ENCODE assay signal across 10 mouse cellular contexts in the genomic region with DNA sequence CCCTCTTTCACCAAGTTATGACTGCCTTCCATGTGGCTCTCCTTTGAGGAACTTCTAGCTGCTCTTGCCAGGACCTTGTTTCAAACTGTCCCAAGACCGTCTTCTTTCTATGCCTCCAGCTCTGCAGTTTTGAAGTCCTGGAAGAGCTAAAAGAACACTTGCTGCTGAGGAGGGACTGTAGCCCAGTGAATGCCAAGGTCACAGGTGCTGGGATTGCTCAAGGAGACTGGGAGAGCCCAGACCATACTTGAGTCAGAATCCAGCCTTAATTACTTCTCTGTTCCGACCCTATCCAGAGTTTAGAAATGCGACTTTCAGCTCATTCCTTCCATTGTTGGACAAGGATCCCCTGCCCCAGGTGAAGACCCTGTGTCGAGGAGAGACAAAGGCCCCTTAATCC. TPM values are rescaled to one million over a fixed set of nuclear protein-coding genes. Genes with fewer than 3 reads are reported as not detected.
A peak's percentile ranks its signal among the peaks of the same experiment; 100 is the strongest.
DNase-seq lines count a peak whose midpoint lies in the region; ATAC-seq and TF ChIP-seq lines count a peak whose summit lies in the region.
"Had no signal": no experiment of that assay in that cellular context is flagged by ENCODE, and none has a peak within 500 bp of the region (broad histone marks: within the 10 kb centered on the region; RNA-seq: fewer than 3 reads in every experiment).

No protein-coding gene starts in this region.

- peak overlapping the region; percentile 59; the same call in 1 of the 2 replicates for H3K4me3 ChIP-seq in heart, embryonic 12.5 days
- peak overlapping the region; percentile 88 for H3K4me3 ChIP-seq in bone marrow macrophage, adult 2 months (ENCODE audit: insufficient read depth, low read length)
- H3K4me3 ChIP-seq in hindbrain, embryonic 10.5 days = peak overlapping the region; percentile 70
- no peak overlapping the region for H3K4me3 ChIP-seq in liver, postnatal 0 days (ENCODE audit: low read depth, low read length)

- no peaks in the 10 kb centered on the region for H3K9me3 ChIP-seq in heart, embryonic 12.5 days (replicated peaks)
- H3K9me3 ChIP-seq in hindbrain, embryonic 10.5 days = no peaks in the 10 kb centered on the region
- H3K9me3 ChIP-seq in liver, postnatal 0 days (ENCODE audit: low read length) = no peaks in the 10 kb centered on the region

- TF ChIP-seq EP300 in liver, postnatal 0 days (IDR thresholded peaks at IDR 0.05; ENCODE audit: low read depth) = no peak

- H3K4me2 ChIP-seq in heart, embryonic 12.5 days = peak overlapping the region; percentile 96
- H3K4me2 ChIP-seq in liver, postnatal 0 days (ENCODE audit: low read depth, low read length) = peak overlapping the region; percentile 95

- no peak for ATAC-seq in heart, embryonic 12.5 days (ENCODE audit: insufficient number of reproducible peaks, low FRiP score)
- ATAC-seq in liver, postnatal 0 days = no peak

- TF ChIP-seq POLR2A in bone marrow macrophage, adult 2 months (IDR thresholded peaks at IDR 0.05; ENCODE audit: borderline replicate concordance, low read depth, low read length) = no peak

- H3K4me1 ChIP-seq in heart, embryonic 12.5 days (replicated peaks) = peaks cover 9% of the 10 kb centered on the region; the same call in 1 of the 2 replicates
- peaks cover 16% of the 10 kb centered on the region for H3K4me1 ChIP-seq in bone marrow macrophage, adult 2 months (ENCODE audit: control insufficient read depth, insufficient read depth, low read length)
- peaks cover 21% of the 10 kb centered on the region for H3K4me1 ChIP-seq in hindbrain, embryonic 10.5 days (replicated peaks)
- H3K4me1 ChIP-seq in liver, postnatal 0 days (ENCODE audit: insufficient read depth) = peaks cover 32% of the 10 kb centered on the region

- 0 out of 2 replicates have a peak, but pooled peaks cover 7% of the 10 kb centered on the region for H3K36me3 ChIP-seq in heart, embryonic 12.5 days
- peaks cover 20% of the 10 kb centered on the region for H3K36me3 ChIP-seq in hindbrain, embryonic 10.5 days
- peaks cover 4% of the 10 kb centered on the region; the same call in 1 of the 2 replicates for H3K36me3 ChIP-seq in liver, postnatal 0 days (replicated peaks; ENCODE audit: insufficient read depth, low read length)

- no peak for DNase-seq in heart, postnatal 36 days
- DNase-seq in hindbrain, embryonic 10.5 days (ENCODE audit: low spot score) = no peak
- DNase-seq in liver, postnatal 0 days = no peak
- DNase-seq in embryo, embryonic 9.5 days (ENCODE audit: extremely low spot score) = no peak
- no peak for DNase-seq in spleen, postnatal 36 days (ENCODE audit: low spot score in 2 of 2)
- DNase-seq in embryo, embryonic 11 days = no peak
- DNase-seq: thymus, postnatal 4 days had no signal

- WGBS in heart, embryonic 12.5 days = 84% methylated on average over 4 of the region's 4 CpGs
- WGBS in hindbrain, embryonic 10.5 days = 75% methylated on average over 4 of the region's 4 CpGs
- WGBS in liver, postnatal 0 days (ENCODE audit: insufficient replicate concordance) = 73% methylated on average over 4 of the region's 4 CpGs

- H3K9ac ChIP-seq in heart, embryonic 12.5 days = no peak overlapping the region
- no peak overlapping the region for H3K9ac ChIP-seq in liver, postnatal 0 days (replicated peaks)

- no peak for TF ChIP-seq CTCF in bone marrow macrophage, adult 2 months (IDR thresholded peaks at IDR 0.05; ENCODE audit: low read depth, low read length)
- no peak for TF ChIP-seq CTCF in liver, postnatal 0 days (IDR thresholded peaks at IDR 0.05; ENCODE audit: low read depth)

- H3K27ac ChIP-seq in heart, embryonic 12.5 days (ENCODE audit: poor library complexity, severe bottlenecking) = no peak overlapping the region
- H3K27ac ChIP-seq in bone marrow macrophage, adult 2 months (ENCODE audit: insufficient read depth, low read depth, low read length) = peak overlapping the region; percentile 62
- H3K27ac ChIP-seq in hindbrain, embryonic 10.5 days = no peak overlapping the region
- H3K27ac ChIP-seq in liver, postnatal 0 days (ENCODE audit: low read depth) = no peak overlapping the region

- intact Hi-C loops in heart, postnatal 36 days (cut with DNase I) = no loop called here

- H3K27me3 ChIP-seq in heart, embryonic 12.5 days (replicated peaks) = peaks cover 20% of the 10 kb centered on the region
- H3K27me3 ChIP-seq in hindbrain, embryonic 10.5 days (ENCODE audit: insufficient read depth, poor library complexity, severe bottlenecking) = peaks cover 8% of the 10 kb centered on the region; the same call in 1 of the 2 replicates
- peaks cover 26% of the 10 kb centered on the region for H3K27me3 ChIP-seq in liver, postnatal 0 days (ENCODE audit: insufficient read depth, low read length)

RNA-seq across cellular contexts. Expression of gene Ctsf, which starts 1.0 kb away (rescaled TPM):
- 36.2 and 41.1 TPM in 2 replicates for polyA plus RNA-seq in heart, embryonic 12.5 days (2016; fragmentation: Nextera tagmentation; extraction: Ambion mirVana)
- 10 to 100 TPM; 84.5 to 90.7 TPM for total RNA-seq in heart, postnatal 36 days (2021)
- polyA plus RNA-seq in bone marrow macrophage, adult 2 months (2012; ENCODE audit: insufficient read depth, insufficient read length, missing spikeins) = 23.6 and 29.5 TPM in 2 replicates
- polyA plus RNA-seq in hindbrain, embryonic 10.5 days (2016; fragmentation: Nextera tagmentation; extraction: Ambion mirVana) = 38.8 and 52.5 TPM in 2 replicates
- polyA plus RNA-seq in liver, postnatal 0 days (2015; fragmentation: Nextera tagmentation; extraction: Ambion mirVana) = 49.4 and 54.4 TPM in 2 replicates

RNA-seq across cellular contexts. Expression of gene Ccdc87, which starts 16.8 kb away (rescaled TPM):
- 0.05 TPM in 1 of 2 replicates, not detected in the other for polyA plus RNA-seq in heart, embryonic 12.5 days (2016; fragmentation: Nextera tagmentation; extraction: Ambion mirVana)
- not detected for total RNA-seq in heart, postnatal 36 days (2021)
- not detected in 2 replicates for polyA plus RNA-seq in bone marrow macrophage, adult 2 months (2012; ENCODE audit: insufficient read depth, insufficient read length, missing spikeins)
- polyA plus RNA-seq in hindbrain, embryonic 10.5 days (2016; fragmentation: Nextera tagmentation; extraction: Ambion mirVana) = 0.11 and 0.33 TPM in 2 replicates
- not detected in 2 replicates for polyA plus RNA-seq in liver, postnatal 0 days (2015; fragmentation: Nextera tagmentation; extraction: Ambion mirVana)
- polyA plus RNA-seq: limb, embryonic 11.5 days had no signal

RNA-seq across cellular contexts. Expression of gene Ccs, which starts 16.8 kb away (rescaled TPM):
- 33.9 and 34.5 TPM in 2 replicates for polyA plus RNA-seq in heart, embryonic 12.5 days (2016; fragmentation: Nextera tagmentation; extraction: Ambion mirVana)
- 10 to 100 TPM; 28.4 to 30.3 TPM for total RNA-seq in heart, postnatal 36 days (2021)
- 42.5 and 42.8 TPM in 2 replicates for polyA plus RNA-seq in bone marrow macrophage, adult 2 months (2012; ENCODE audit: insufficient read depth, insufficient read length, missing spikeins)
- 46.9 and 49.6 TPM in 2 replicates for polyA plus RNA-seq in hindbrain, embryonic 10.5 days (2016; fragmentation: Nextera tagmentation; extraction: Ambion mirVana)
- polyA plus RNA-seq in liver, postnatal 0 days (2015; fragmentation: Nextera tagmentation; extraction: Ambion mirVana) = 144 and 154 TPM in 2 replicates

RNA-seq across cellular contexts. Expression of gene Actn3, which starts 21.8 kb away (rescaled TPM):
- 4.1 and 4.2 TPM in 2 replicates for polyA plus RNA-seq in heart, embryonic 12.5 days (2016; fragmentation: Nextera tagmentation; extraction: Ambion mirVana)
- under 1 TPM; 0.30 to 0.44 TPM for total RNA-seq in heart, postnatal 36 days (2021)
- 0.56 TPM in 1 of 2 replicates, not detected in the other for polyA plus RNA-seq in bone marrow macrophage, adult 2 months (2012; ENCODE audit: insufficient read depth, insufficient read length, missing spikeins)
- 3.8 and 12.1 TPM in 2 replicates for polyA plus RNA-seq in hindbrain, embryonic 10.5 days (2016; fragmentation: Nextera tagmentation; extraction: Ambion mirVana)
- polyA plus RNA-seq in liver, postnatal 0 days (2015; fragmentation: Nextera tagmentation; extraction: Ambion mirVana) = 0.20 and 5.1 TPM in 2 replicates

RNA-seq across cellular contexts. Expression of gene Zdhhc24, which starts 22.5 kb away (rescaled TPM):
- polyA plus RNA-seq in heart, embryonic 12.5 days (2016; fragmentation: Nextera tagmentation; extraction: Ambion mirVana) = 9.6 TPM in 2 replicates
- 1 to 10 TPM; 3.2 to 3.4 TPM for total RNA-seq in heart, postnatal 36 days (2021)
- 12.0 and 14.2 TPM in 2 replicates for polyA plus RNA-seq in bone marrow macrophage, adult 2 months (2012; ENCODE audit: insufficient read depth, insufficient read length, missing spikeins)
- 17.6 and 19.5 TPM in 2 replicates for polyA plus RNA-seq in hindbrain, embryonic 10.5 days (2016; fragmentation: Nextera tagmentation; extraction: Ambion mirVana)
- polyA plus RNA-seq in liver, postnatal 0 days (2015; fragmentation: Nextera tagmentation; extraction: Ambion mirVana) = 4.3 and 5.4 TPM in 2 replicates
